Mouse (Mus musculus): ENCODE measurements around the gene Glis1.

Glis1 gene

GRCm38 (mm10) chr4:107515626-107516025 is 81.2 kb downstream of the Glis1 start:
- DNase-seq (ENCODE audit: low read depth, low spot score): no peak

DNA sequence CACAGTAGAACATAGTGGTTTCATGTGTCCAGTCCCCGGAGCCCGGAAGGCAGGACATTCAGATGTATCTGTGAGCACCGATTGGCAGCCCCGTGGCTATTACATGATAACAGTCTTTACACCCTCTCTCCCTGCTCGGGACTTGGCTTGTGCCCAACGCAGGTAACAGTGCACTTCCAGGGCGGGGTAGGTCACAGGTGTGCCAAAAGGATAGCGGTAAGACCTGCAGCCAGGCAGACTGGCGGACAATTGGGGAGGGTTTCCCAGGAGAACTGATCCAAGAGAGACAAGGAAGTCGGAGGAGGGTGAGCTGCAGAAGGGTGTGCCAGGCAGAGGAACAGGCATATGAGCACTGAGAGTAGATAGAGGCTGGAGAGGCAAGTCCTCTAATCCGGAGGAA is 84.4 kb downstream of the Glis1 start:
- DNase-seq (ENCODE audit: low read depth, low spot score): no peak

GRCm38 (mm10) chr4:107520071-107520470 is 85.7 kb downstream of the Glis1 start:
- DNase-seq (ENCODE audit: low read depth, low spot score): no peak

DNA sequence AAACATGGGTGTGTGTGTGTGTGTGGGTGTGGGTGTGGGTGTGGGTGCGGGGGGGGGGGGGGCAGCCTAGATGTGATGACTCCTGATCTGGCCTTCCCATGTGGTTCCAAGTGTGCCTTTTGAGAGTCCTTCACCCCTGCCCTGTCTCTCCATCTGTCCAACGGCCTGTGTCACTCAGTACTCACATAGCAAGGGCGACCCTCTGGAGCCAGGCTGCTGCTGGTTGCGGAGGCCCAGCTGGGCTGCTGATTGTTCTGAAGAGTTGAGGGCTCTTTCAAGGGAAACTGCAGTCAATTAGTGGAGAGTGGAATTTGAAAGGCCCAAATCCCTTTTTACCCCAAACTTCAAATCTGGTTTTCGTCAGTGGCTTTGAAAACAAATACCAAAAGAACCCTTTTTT is 86.4 kb downstream of the Glis1 start:
- DNase-seq (ENCODE audit: low read depth, low spot score): no peak

DNA sequence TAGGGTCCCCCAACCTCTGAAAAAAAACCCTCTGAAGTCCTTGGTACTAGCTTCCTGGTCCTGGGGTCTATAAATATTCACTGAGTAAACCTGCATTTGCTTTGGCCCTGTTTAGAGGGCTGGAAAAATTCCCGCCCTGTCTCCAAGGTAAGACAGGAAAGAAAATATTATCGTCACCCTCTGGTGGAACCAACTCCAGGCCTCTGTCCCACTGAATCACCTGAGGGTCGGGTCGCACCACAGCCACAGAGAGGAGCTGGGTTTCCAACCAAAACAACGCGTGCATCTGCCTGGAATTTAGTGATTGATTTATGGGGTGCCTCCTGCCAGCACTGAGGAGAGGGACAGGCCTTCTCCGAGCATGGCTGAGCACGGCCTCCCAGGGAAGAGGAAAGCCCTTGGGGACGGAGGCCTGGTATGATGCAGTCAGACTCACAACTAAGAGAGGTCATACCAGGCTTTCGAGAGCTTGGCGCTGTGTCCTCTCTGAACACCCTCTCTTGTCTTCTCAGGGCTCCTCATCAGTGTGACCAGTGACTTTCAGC is 89.3 kb downstream of the Glis1 start:
- no peak for DNase-seq (ENCODE audit: low read depth, low spot score)

DNA sequence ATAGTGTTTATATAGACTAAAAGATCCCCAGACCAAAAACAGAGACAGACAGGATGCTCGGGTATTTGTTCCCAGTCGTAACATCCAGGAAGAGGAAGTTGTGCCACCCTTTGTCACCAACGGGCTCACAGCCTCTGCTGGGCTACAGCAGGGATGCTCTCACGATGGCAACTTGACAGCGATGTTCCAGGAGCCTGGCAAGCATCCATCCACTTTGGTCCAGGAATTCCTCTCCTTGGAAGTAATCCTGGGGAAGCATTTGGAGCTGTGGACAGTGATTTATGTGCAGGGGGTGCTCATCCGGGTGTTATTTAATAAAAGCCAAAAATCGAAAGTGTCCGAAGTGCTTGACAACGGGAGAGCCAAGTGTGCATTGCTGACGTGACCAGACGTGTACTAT is 100.7 kb downstream of the Glis1 start:
- no peak for DNase-seq (ENCODE audit: low read depth, low spot score)

DNA sequence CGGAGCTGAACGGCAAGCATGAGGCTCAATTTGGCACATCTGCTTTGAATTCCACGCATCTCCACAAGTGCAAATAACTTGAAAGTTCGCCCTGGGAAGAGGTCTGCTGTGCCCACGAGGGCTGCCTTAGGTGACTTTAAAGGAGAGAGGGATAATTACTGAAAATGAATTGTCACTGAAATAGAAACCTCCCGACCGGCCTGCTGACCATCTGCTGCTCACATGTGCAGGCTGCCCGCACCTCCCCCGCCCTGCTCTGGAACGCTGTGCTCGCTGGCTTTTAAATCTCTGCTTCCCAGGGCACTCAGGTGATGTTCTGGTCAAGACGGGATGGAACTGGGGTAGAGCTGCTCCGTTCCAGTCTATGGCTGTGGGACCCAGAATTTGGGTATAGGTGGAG is 103.7 kb downstream of the Glis1 start:
- DNase-seq (ENCODE audit: low read depth, low spot score): no peak

- DNase-seq (ENCODE audit: low read depth, low spot score): no peak
These were observed 104.2 kb downstream of the Glis1 start for GRCm38 (mm10) chr4:107538561-107538960.

GRCm38 (mm10) chr4:107539021-107539420 is 104.6 kb downstream of the Glis1 start:
- no peak for DNase-seq (ENCODE audit: low read depth, low spot score)

- no peak for DNase-seq (ENCODE audit: low read depth, low spot score)
These were observed 107.4 kb downstream of the Glis1 start for GRCm38 (mm10) chr4:107541821-107542220.

- no peak for DNase-seq (ENCODE audit: low read depth, low spot score)
These were observed 110.5 kb downstream of the Glis1 start for GRCm38 (mm10) chr4:107544843-107545242.

- DNase-seq (ENCODE audit: low read depth, low spot score): no peak
These were observed 111.3 kb downstream of the Glis1 start for GRCm38 (mm10) chr4:107545726-107546125.

GRCm38 (mm10) chr4:107546525-107546924 is 112.1 kb downstream of the Glis1 start:
- no peak for DNase-seq (ENCODE audit: low read depth, low spot score)

DNA sequence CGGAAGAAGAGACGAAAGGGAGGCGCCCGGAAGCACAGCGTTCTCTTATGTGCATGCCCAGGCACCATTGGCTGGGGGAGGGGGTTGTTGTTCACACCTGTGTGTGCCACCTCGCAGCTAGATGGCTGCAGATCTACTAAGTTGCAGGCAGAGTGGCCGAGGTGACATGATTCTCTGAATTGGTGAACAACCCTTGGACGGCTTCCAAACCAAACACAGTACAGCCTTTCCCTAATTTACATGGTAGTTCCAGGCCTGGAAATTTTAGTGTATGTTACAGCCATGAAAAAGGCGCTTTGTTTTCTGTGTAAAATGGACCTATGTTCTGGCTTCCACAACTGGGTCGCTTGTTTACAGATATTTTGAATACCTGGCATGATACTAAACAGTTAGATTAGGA is 115.7 kb downstream of the Glis1 start:
- DNase-seq (ENCODE audit: low read depth, low spot score): no peak

DNA sequence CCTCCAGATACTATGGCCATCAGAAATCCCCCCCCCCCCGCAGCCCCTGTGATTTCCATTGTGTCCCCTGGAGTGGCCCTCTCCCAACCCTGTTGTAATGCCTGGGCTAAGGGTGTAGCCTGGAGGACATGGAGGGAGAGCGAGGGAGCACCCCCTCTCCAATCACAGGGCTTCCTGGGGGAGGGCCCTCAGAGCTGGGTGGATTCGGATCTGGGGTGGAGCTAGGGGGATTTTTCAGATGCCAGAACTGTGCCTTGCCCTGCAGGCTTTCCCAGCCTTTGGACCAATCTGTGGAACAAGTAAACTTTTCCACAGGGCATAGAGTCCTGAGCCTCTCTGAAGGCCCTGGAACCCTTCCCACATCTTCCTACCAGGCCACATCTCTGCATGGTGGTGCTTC is 116.2 kb downstream of the Glis1 start:
- no peak for DNase-seq (ENCODE audit: low read depth, low spot score)

- no peak for DNase-seq (ENCODE audit: low read depth, low spot score)
These were observed 118.3 kb downstream of the Glis1 start for GRCm38 (mm10) chr4:107552696-107553095.

DNA sequence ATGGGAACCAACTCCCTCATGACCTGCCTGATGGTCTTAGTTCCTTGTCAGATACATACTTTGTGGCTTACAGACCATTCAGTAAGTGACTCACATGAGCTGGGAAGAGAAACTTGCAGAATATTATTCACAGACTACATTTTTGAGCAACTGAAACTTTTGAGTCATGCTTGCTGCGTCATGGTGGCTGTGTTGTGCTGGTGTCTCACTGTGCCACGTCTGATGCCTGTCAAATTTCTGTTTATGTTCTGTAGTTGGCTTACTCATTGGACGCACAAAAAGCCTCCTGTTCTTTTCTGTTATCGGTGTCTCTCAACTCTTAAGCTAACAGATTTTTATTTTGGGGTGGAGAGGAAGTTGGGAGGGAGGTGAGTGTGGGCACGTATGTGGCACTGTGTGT is 119.4 kb downstream of the Glis1 start:
- no peak for DNase-seq (ENCODE audit: low read depth, low spot score)

DNA sequence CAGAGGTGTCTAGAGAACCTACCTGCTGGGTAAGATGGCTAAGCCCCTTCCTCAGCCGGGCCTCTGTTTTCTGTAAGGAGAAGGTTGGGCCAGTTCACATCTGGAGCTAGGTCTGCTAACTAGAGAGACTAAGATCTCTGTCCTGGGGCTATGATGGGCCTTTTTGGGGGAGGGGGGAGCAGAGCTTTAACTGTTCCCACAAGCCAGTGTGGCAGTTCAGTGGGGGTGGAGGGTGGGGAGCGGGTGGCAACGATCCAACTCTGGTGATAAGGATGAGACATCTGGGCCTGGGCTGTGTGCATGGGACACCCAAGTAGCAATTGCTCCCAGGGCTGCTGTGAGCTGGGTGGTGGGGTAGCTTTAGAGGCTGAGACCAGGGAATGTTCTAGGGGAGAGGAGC is 124.4 kb downstream of the Glis1 start:
- DNase-seq (ENCODE audit: low read depth, low spot score): no peak

DNA sequence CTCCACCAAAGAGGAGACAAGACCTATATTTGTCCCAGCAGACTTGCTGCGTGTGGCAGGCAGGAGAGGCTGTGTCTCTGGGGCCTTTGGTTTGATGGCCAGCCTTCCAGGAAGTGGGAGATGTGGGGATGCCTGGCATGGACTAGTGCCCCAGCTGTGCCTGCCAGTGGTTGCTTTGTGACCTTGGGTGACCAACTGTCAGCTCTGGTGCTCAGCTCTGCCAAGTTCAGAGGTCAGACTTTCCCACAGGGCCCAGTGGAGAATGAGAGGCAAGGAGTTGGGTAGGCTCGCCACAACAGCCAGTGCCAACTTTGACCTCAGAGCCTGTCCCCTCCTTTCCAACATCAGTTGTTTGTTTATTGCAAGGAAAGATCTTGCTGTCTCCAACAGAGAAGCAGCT is 126.7 kb downstream of the Glis1 start:
- DNase-seq (ENCODE audit: low read depth, low spot score): no peak

GRCm38 (mm10) chr4:107568159-107568558 is 133.8 kb downstream of the Glis1 start:
- no peak for DNase-seq (ENCODE audit: low read depth, low spot score)

- no peak for DNase-seq (ENCODE audit: low read depth, low spot score)
These were observed 134.6 kb downstream of the Glis1 start for GRCm38 (mm10) chr4:107568881-107569443.

GRCm38 (mm10) chr4:107570329-107571014 is 136.1 kb downstream of the Glis1 start:
- DNase-seq (ENCODE audit: low read depth, low spot score): no peak

DNA sequence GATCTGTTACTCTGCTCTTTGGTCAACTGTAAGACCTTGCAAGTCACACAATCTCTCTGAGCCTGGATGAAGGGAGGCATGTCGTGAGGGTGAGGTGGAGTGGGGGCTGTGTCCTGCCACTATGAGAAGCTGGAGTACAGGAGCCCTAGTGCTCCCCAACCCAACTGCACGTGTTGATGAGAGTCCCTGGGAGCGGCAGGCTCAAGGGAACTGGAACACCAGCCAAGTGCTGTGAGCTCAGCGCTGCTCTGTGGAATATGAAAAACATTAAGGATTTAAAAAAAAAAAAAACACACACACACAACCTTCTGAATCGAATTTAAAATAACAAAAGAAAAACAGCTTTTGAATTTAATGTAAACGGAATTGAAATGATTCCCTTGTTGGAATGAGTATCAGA is 141.4 kb downstream of the Glis1 start:
- no peak for DNase-seq (ENCODE audit: low read depth, low spot score)
